Mouse (Mus musculus): ENCODE results near the gene Agbl4. TPM values are rescaled to one million over a fixed set of nuclear protein-coding genes. Genes with fewer than 3 reads are reported as not detected.

Gene Agbl4
- polyA plus RNA-seq, 1 experiment: not detected

- no peak overlapping the region for H3K4me3 ChIP-seq
- no peak overlapping the region for H3ac ChIP-seq (ENCODE audit: control insufficient read depth, insufficient read length)
- H3K79me2 ChIP-seq (ENCODE audit: control insufficient read depth, insufficient read depth): no peaks in the 10 kb centered on the region
- no peak overlapping the region for H3K4me2 ChIP-seq (ENCODE audit: low read depth)
- no peaks in the 10 kb centered on the region for H3K27me3 ChIP-seq (ENCODE audit: control insufficient read depth, insufficient read depth, insufficient read length)
- H3K36me3 ChIP-seq (ENCODE audit: control insufficient read depth, insufficient read depth): no peaks in the 10 kb centered on the region
- TF ChIP-seq REST (IDR thresholded peaks at IDR 0.05; ENCODE audit: insufficient read depth, insufficient read length) (no peak), TCF3 (IDR thresholded peaks at IDR 0.05; ENCODE audit: insufficient read length, low read depth) (no peak), MYOG (IDR thresholded peaks at IDR 0.05; ENCODE audit: control insufficient read depth in 1 of 3, insufficient read depth in 1 of 3, insufficient read length in 2 of 3, low read depth in 2 of 3) (no peak), POLR2A (IDR thresholded peaks at IDR 0.05; ENCODE audit: insufficient read length, low read depth) (no peak)
Measured at GRCm38 (mm10) chr4:110662940-110663339, 265.5 kb downstream of the Agbl4 start.

GRCm38 (mm10) chr4:110674121-110674520 lies 276.7 kb downstream of the Agbl4 start:
- no peaks in the 10 kb centered on the region for H3K27me3 ChIP-seq (ENCODE audit: control insufficient read depth, insufficient read depth, insufficient read length)
- no peak overlapping the region for H3K4me2 ChIP-seq (ENCODE audit: low read depth)
- no peak overlapping the region for H3ac ChIP-seq (ENCODE audit: control insufficient read depth, insufficient read length)
- no peak overlapping the region for H3K4me3 ChIP-seq
- TF ChIP-seq MYOG (IDR thresholded peaks at IDR 0.05; ENCODE audit: control insufficient read depth in 1 of 3, insufficient read depth in 1 of 3, insufficient read length in 2 of 3, low read depth in 2 of 3) (no peak), REST (IDR thresholded peaks at IDR 0.05; ENCODE audit: insufficient read depth, insufficient read length) (no peak)
- H3K36me3 ChIP-seq (ENCODE audit: control insufficient read depth, insufficient read depth): no peaks in the 10 kb centered on the region
- H3K79me2 ChIP-seq (ENCODE audit: control insufficient read depth, insufficient read depth): no peaks in the 10 kb centered on the region

- no peaks in the 10 kb centered on the region for H3K27me3 ChIP-seq (ENCODE audit: control insufficient read depth, insufficient read depth, insufficient read length)
- no peaks in the 10 kb centered on the region for H3K36me3 ChIP-seq (ENCODE audit: control insufficient read depth, insufficient read depth)
- H3K79me2 ChIP-seq (ENCODE audit: control insufficient read depth, insufficient read depth): no peaks in the 10 kb centered on the region
- no peak overlapping the region for H3ac ChIP-seq (ENCODE audit: control insufficient read depth, insufficient read length)
- H3K4me3 ChIP-seq: no peak overlapping the region
- H3K4me2 ChIP-seq (ENCODE audit: low read depth): no peak overlapping the region
- TF ChIP-seq TCF3 (IDR thresholded peaks at IDR 0.05; ENCODE audit: insufficient read length, low read depth): no peak
- TF ChIP-seq USF1 (IDR thresholded peaks at IDR 0.05; ENCODE audit: low read depth): no peak
- no peak for TF ChIP-seq CEBPB (IDR thresholded peaks at IDR 0.05; ENCODE audit: insufficient read depth, poor library complexity, severe bottlenecking)
Measured at GRCm38 (mm10) chr4:110735141-110735540, 337.7 kb downstream of the Agbl4 start.

GRCm38 (mm10) chr4:110757941-110758340 lies 360.5 kb downstream of the Agbl4 start:
- H3K4me3 ChIP-seq: no peak overlapping the region
- H3ac ChIP-seq (ENCODE audit: control insufficient read depth, insufficient read length): no peak overlapping the region
- no peaks in the 10 kb centered on the region for H3K27me3 ChIP-seq (ENCODE audit: control insufficient read depth, insufficient read depth, insufficient read length)
- TF ChIP-seq MAX (IDR thresholded peaks at IDR 0.05; ENCODE audit: low read depth) (no peak), E2F4 (IDR thresholded peaks at IDR 0.05; ENCODE audit: insufficient read depth) (no peak), TCF12 (IDR thresholded peaks at IDR 0.05; ENCODE audit: insufficient read depth, poor library complexity, severe bottlenecking) (no peak), MYOD1 (IDR thresholded peaks at IDR 0.05; ENCODE audit: control insufficient read depth in 1 of 3, insufficient read length in 2 of 3, low read depth in 2 of 3) (no peak), TCF3 (IDR thresholded peaks at IDR 0.05; ENCODE audit: insufficient read length, low read depth) (no peak), USF1 (IDR thresholded peaks at IDR 0.05; ENCODE audit: low read depth) (no peak), REST (IDR thresholded peaks at IDR 0.05; ENCODE audit: insufficient read depth, insufficient read length) (no peak), CEBPB (IDR thresholded peaks at IDR 0.05; ENCODE audit: insufficient read depth, poor library complexity, severe bottlenecking) (no peak)
- no peak overlapping the region for H3K4me2 ChIP-seq (ENCODE audit: low read depth)
- H3K36me3 ChIP-seq (ENCODE audit: control insufficient read depth, insufficient read depth): no peaks in the 10 kb centered on the region
- H3K79me2 ChIP-seq (ENCODE audit: control insufficient read depth, insufficient read depth): no peaks in the 10 kb centered on the region

- no peaks in the 10 kb centered on the region for H3K79me2 ChIP-seq (ENCODE audit: control insufficient read depth, insufficient read depth)
- no peaks in the 10 kb centered on the region for H3K27me3 ChIP-seq (ENCODE audit: control insufficient read depth, insufficient read depth, insufficient read length)
- H3K36me3 ChIP-seq (ENCODE audit: control insufficient read depth, insufficient read depth): no peaks in the 10 kb centered on the region
- no peak for TF ChIP-seq TCF12 (IDR thresholded peaks at IDR 0.05; ENCODE audit: insufficient read depth, poor library complexity, severe bottlenecking)
- no peak for TF ChIP-seq CEBPB (IDR thresholded peaks at IDR 0.05; ENCODE audit: insufficient read depth, poor library complexity, severe bottlenecking)
- TF ChIP-seq MAX (IDR thresholded peaks at IDR 0.05; ENCODE audit: low read depth): no peak
- TF ChIP-seq USF1 (IDR thresholded peaks at IDR 0.05; ENCODE audit: low read depth): no peak
- no peak for TF ChIP-seq MYOD1 (IDR thresholded peaks at IDR 0.05; ENCODE audit: control insufficient read depth in 1 of 3, insufficient read length in 2 of 3, low read depth in 2 of 3)
- TF ChIP-seq MYOG (IDR thresholded peaks at IDR 0.05; ENCODE audit: control insufficient read depth in 1 of 3, insufficient read depth in 1 of 3, insufficient read length in 2 of 3, low read depth in 2 of 3): no peak
- TF ChIP-seq SRF (IDR thresholded peaks at IDR 0.05; ENCODE audit: control insufficient read depth, insufficient read length, low read depth): no peak
- no peak for TF ChIP-seq E2F4 (IDR thresholded peaks at IDR 0.05; ENCODE audit: insufficient read depth)
- TF ChIP-seq TCF3 (IDR thresholded peaks at IDR 0.05; ENCODE audit: insufficient read length, low read depth): no peak
- no peak for TF ChIP-seq POLR2A (IDR thresholded peaks at IDR 0.05; ENCODE audit: insufficient read length, low read depth)
- TF ChIP-seq REST (IDR thresholded peaks at IDR 0.05; ENCODE audit: insufficient read depth, insufficient read length): no peak
- TF ChIP-seq POLR2AphosphoS2 (IDR thresholded peaks at IDR 0.05; ENCODE audit: insufficient read length, low read depth): no peak
- H3K4me3 ChIP-seq: no peak overlapping the region
- H3K4me2 ChIP-seq (ENCODE audit: low read depth): no peak overlapping the region
- H3ac ChIP-seq (ENCODE audit: control insufficient read depth, insufficient read length): no peak overlapping the region
Measured at GRCm38 (mm10) chr4:110788596-110788995, 391.1 kb downstream of the Agbl4 start.

GRCm38 (mm10) chr4:110799902-110800301 lies 402.4 kb downstream of the Agbl4 start:
- Histone ChIP-seq H3K4me3 (no peak overlapping the region), H3K36me3 (ENCODE audit: control insufficient read depth, insufficient read depth) (no peaks in the 10 kb centered on the region), H3ac (ENCODE audit: control insufficient read depth, insufficient read length) (no peak overlapping the region), H3K27me3 (ENCODE audit: control insufficient read depth, insufficient read depth, insufficient read length) (no peaks in the 10 kb centered on the region), H3K4me2 (ENCODE audit: low read depth) (no peak overlapping the region), H3K79me2 (ENCODE audit: control insufficient read depth, insufficient read depth) (no peaks in the 10 kb centered on the region)
- TF ChIP-seq TCF12 (IDR thresholded peaks at IDR 0.05; ENCODE audit: insufficient read depth, poor library complexity, severe bottlenecking) (no peak), MAX (IDR thresholded peaks at IDR 0.05; ENCODE audit: low read depth) (no peak), POLR2A (IDR thresholded peaks at IDR 0.05; ENCODE audit: insufficient read length, low read depth) (no peak), MYOG (IDR thresholded peaks at IDR 0.05; ENCODE audit: control insufficient read depth in 1 of 3, insufficient read depth in 1 of 3, insufficient read length in 2 of 3, low read depth in 2 of 3) (no peak), E2F4 (IDR thresholded peaks at IDR 0.05; ENCODE audit: insufficient read depth) (no peak), TCF3 (IDR thresholded peaks at IDR 0.05; ENCODE audit: insufficient read length, low read depth) (no peak), USF1 (IDR thresholded peaks at IDR 0.05; ENCODE audit: low read depth) (no peak), SRF (IDR thresholded peaks at IDR 0.05; ENCODE audit: control insufficient read depth, insufficient read length, low read depth) (no peak), CEBPB (IDR thresholded peaks at IDR 0.05; ENCODE audit: insufficient read depth, poor library complexity, severe bottlenecking) (no peak)
